Mouse (Mus musculus) CH12.LX (cell line): ENCODE results near the gene Slc16a5.

ENCODE experiments used
- CHD1 ChIP-seq: IDR thresholded peaks from 2 replicates; pipeline ENCODE4 v1.6.1; 2012; ENCODE audit warnings: low read depth, low read length, improper control_type of control experiment, inconsistent platforms
- CTCF ChIP-seq, 2 experiments: IDR thresholded peaks in 1 of 2; conservative IDR thresholded peaks in 1 of 2; 2 replicates each; pipeline ENCODE4 v1.5.1; 2011 to 2012; ENCODE audit warnings: low read depth in 2 of 2, low read length in 2 of 2, improper control_type of control experiment in 1 of 2, inconsistent platforms in 1 of 2, mild to moderate bottlenecking in 1 of 2, moderate library complexity in 1 of 2
- EP300 ChIP-seq: IDR thresholded peaks from 2 replicates; pipeline ENCODE4 v1.6.1; 2011; ENCODE audit warnings: low read length, improper control_type of control experiment
- MXI1 ChIP-seq: IDR thresholded peaks from 2 replicates; pipeline ENCODE4 v1.6.1; 2011; ENCODE audit warnings: mild to moderate bottlenecking, low read depth, low read length, improper control_type of control experiment
- NELFE ChIP-seq: IDR thresholded peaks from 2 replicates; pipeline ENCODE4 v1.6.1; 2011; ENCODE audit warnings: low read depth, low read length, improper control_type of control experiment
- NRF1 ChIP-seq: IDR thresholded peaks from 2 replicates; pipeline ENCODE4 v1.6.1; 2014; ENCODE audit warnings: low read depth, mild to moderate bottlenecking, inconsistent platforms, low read length, improper control_type of control experiment, moderate library complexity
- POLR2A ChIP-seq: IDR thresholded peaks from 2 replicates; pipeline ENCODE4 v1.6.1; 2011; ENCODE audit warnings: low read depth, mild to moderate bottlenecking, improper control_type of control experiment, low read length
- SIN3A ChIP-seq: IDR thresholded peaks from 2 replicates; pipeline ENCODE4 v1.6.1; 2012; ENCODE audit warnings: low read length, improper control_type of control experiment, inconsistent platforms
- SMC3 ChIP-seq: IDR thresholded peaks from 2 replicates; pipeline ENCODE4 v1.6.1; 2011; ENCODE audit warnings: low read depth, low read length, improper control_type of control experiment
- TCF12 ChIP-seq: IDR thresholded peaks from 2 replicates; pipeline ENCODE4 v1.6.1; 2014; ENCODE audit warnings: low read depth, mild to moderate bottlenecking, inconsistent platforms, low read length, improper control_type of control experiment

GRCm38 (mm10) chr11:115461846-115462242 lies 430 bp upstream of the Slc16a5 start:
- TF ChIP-seq MXI1 (no peak), SIN3A (no peak), CTCF (conservative IDR thresholded peaks at IDR 0.05 in 1 of 2, IDR thresholded peaks at IDR 0.05 in 1 of 2; ENCODE audit: low read depth in 2 of 2, low read length in 2 of 2) (no peak), EP300 (no peak), SMC3 (no peak), POLR2A (no peak), CHD1 (no peak), TCF12 (no peak), NELFE (no peak), NRF1 (no peak)
